Mouse (Mus musculus) heart, postnatal 0 days (tissue): ENCODE results near the gene Gm49366. TPM values are rescaled to one million over a fixed set of nuclear protein-coding genes. Genes with fewer than 3 reads are reported as not detected.
"Not testable (repeated sequence)": the region's sequence is repeated elsewhere in the genome, so short reads cannot be mapped to it uniquely, and the experiment has no call there.

Experiments
- ATAC-seq: fragments of 200-750 bp; cut with Nextera tagmentation; 2 replicates; pipeline ENCODE4 v1.8.0; 2017; ENCODE audit warnings: low read depth, moderate number of reproducible peaks, moderate library complexity; ENCODE audit not compliant: insufficient read depth
- DNase-seq: peaks from one replicate; pipeline ENCODE4 v3.0.0-alpha.2; 2016; ENCODE audit warnings: low spot score
- H3K27ac ChIP-seq: fragments of 300-500 bp; sonication (generic); 2 replicates; pipeline ENCODE4 v1.5.1; 2014; ENCODE audit warnings: low read depth, mild to moderate bottlenecking
- H3K27me3 ChIP-seq: fragments of 300-500 bp; sonication (generic); 2 replicates; pipeline ENCODE4 v1.6.1; 2014; ENCODE audit warnings: low read length, mixed read lengths; ENCODE audit not compliant: control insufficient read depth, insufficient read depth
- H3K36me3 ChIP-seq: fragments of 300-500 bp; sonication (generic); replicated peaks from 2 replicates; pipeline ENCODE4 v1.6.1; 2014; ENCODE audit warnings: low read length, mixed read lengths; ENCODE audit not compliant: control insufficient read depth, insufficient read depth
- H3K4me1 ChIP-seq: fragments of 300-500 bp; sonication (generic); 2 replicates; pipeline ENCODE4 v1.6.1; 2014; ENCODE audit warnings: antibody characterized with exemption; ENCODE audit not compliant: control insufficient read depth, insufficient read depth
- H3K4me2 ChIP-seq: fragments of 300-500 bp; sonication (generic); 2 replicates; pipeline ENCODE4 v1.6.1; 2014; ENCODE audit warnings: low read depth, mild to moderate bottlenecking, low read length, moderate library complexity
- H3K4me3 ChIP-seq: fragments of 300-500 bp; sonication (generic); 2 replicates; pipeline ENCODE4 v1.5.1; 2014; ENCODE audit warnings: low read depth, low read length
- H3K9ac ChIP-seq: fragments of 300-500 bp; sonication (generic); replicated peaks from 2 replicates; pipeline ENCODE4 v1.6.1; 2014; ENCODE audit warnings: low read depth, low read length, mixed read lengths
- H3K9me3 ChIP-seq: fragments of 300-500 bp; sonication (generic); replicated peaks from 2 replicates; pipeline ENCODE4 v1.6.1; 2016; ENCODE audit warnings: low read length; ENCODE audit not compliant: control insufficient read depth
- CTCF ChIP-seq: IDR thresholded peaks from 2 replicates; pipeline ENCODE4 v1.5.1; 2016; ENCODE audit warnings: antibody characterized with exemption, control low read depth, low read depth
- EP300 ChIP-seq: IDR thresholded peaks from 2 replicates; pipeline ENCODE4 v1.6.1; 2016; ENCODE audit warnings: antibody characterized with exemption, low read depth
- WGBS: fragments of 180-500 bp; shearing (Covaris S2); extraction: QIAGEN DNeasy Blood & Tissue Kit; methylation state at CpG from one replicate; pipeline ENCODE4 v1.1.7; 2014; 5-methylcytosine and 5-hydroxymethylcytosine counted together
- polyA plus RNA-seq: library from polyadenylated mRNA; unstranded; fragments of >200 nt; fragmentation: Nextera tagmentation; extraction: Ambion mirVana; gene quantifications from 2 replicates; pipeline ENCODE4 v1.2.1, GENCODE M21; 2015
- total RNA-seq: library from RNA; depleted of rRNA; stranded (reverse); fragments of >200 nt; gene quantifications from 2 replicates; pipeline ENCODE4 v1.2.3, GENCODE M21; 2014; ENCODE audit warnings: low replicate concordance

Gm49366 gene
- total and polyA plus RNA-seq, 2 experiments from 2014 or later = not detected

- no peak overlapping the region for H3K9ac ChIP-seq
- no peaks in the 10 kb centered on the region; the same call in 1 of the 2 replicates for H3K9me3 ChIP-seq
- DNase-seq (no peak), ATAC-seq (no peak)
- TF ChIP-seq CTCF (no peak), EP300 (no peak)
- H3K4me1 ChIP-seq = peaks cover 20% of the 10 kb centered on the region
- no peak overlapping the region for H3K4me3 ChIP-seq
- no peak overlapping the region for H3K4me2 ChIP-seq
- H3K27ac ChIP-seq = no peak overlapping the region
- no peaks in the 10 kb centered on the region for H3K27me3 ChIP-seq
- 44% methylated on average over 3 of the region's 3 CpGs for WGBS
- H3K36me3 ChIP-seq = no peaks in the 10 kb centered on the region
These were observed 38.3 kb upstream of the Gm49366 start for GRCm38 (mm10) chr12:84000418-84000817.

- Histone ChIP-seq H3K27me3 (no peaks in the 10 kb centered on the region), H3K36me3 (no peaks in the 10 kb centered on the region), H3K4me2 (no peak overlapping the region), H3K4me1 (peaks cover 14% of the 10 kb centered on the region), H3K4me3 (no peak overlapping the region), H3K27ac (no peak overlapping the region), H3K9ac (no peak overlapping the region), H3K9me3 (no peaks in the 10 kb centered on the region; the same call in 1 of the 2 replicates)
- WGBS = 78% methylated on average over 1 of the region's 1 CpGs
- no peak for DNase-seq
- TF ChIP-seq EP300 (no peak), CTCF (no peak)
- ATAC-seq = no peak
These were observed 34.9 kb upstream of the Gm49366 start for GRCm38 (mm10) chr12:84003866-84004265.

GRCm38 (mm10) chr12:84008251-84008650 lies 30.5 kb upstream of the Gm49366 start:
- Histone ChIP-seq H3K27me3 (no peaks in the 10 kb centered on the region), H3K4me3 (no peak overlapping the region), H3K9me3 (no peaks in the 10 kb centered on the region), H3K27ac (no peak overlapping the region), H3K9ac (no peak overlapping the region), H3K4me2 (no peak overlapping the region), H3K4me1 (peaks cover 15% of the 10 kb centered on the region), H3K36me3 (no peaks in the 10 kb centered on the region)
- ATAC-seq (no peak), DNase-seq (no peak)
- TF ChIP-seq EP300 (no peak), CTCF (no peak)
- WGBS = 91% methylated on average over 11 of the region's 12 CpGs

DNA sequence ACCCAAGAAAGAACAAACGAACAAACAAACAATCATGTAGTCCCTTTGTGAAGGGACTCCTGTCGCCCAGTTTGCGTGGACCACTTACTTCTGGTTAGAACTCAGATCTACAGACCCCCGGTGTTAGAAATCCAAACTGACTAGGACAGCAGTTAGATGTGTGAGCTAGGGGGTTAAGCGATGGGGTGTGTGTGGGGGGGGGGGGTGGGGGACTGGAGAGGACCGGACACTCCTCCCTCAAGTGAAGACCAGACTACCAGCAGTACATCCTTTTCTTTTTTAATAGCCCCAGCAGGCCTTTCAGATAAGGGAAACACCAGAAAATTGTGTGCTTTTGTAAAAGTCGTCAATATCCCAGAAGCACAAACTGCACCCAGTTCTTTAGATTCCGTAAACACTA lies 30.0 kb upstream of the Gm49366 start:
- Histone ChIP-seq H3K4me3 (peak overlapping the region; percentile 55), H3K27ac (peak overlapping the region; percentile 71), H3K9me3 (no peaks in the 10 kb centered on the region), H3K4me2 (peak overlapping the region; percentile 68), H3K36me3 (no peaks in the 10 kb centered on the region), H3K27me3 (no peaks in the 10 kb centered on the region), H3K4me1 (peaks cover 15% of the 10 kb centered on the region), H3K9ac (peak overlapping the region; percentile 60; the same call in 1 of the 2 replicates)
- 69% methylated on average over 8 of the region's 8 CpGs for WGBS
- TF ChIP-seq CTCF (no peak), EP300 (no peak)
- no peak for ATAC-seq
- DNase-seq = no peak

GRCm38 (mm10) chr12:84009171-84009965 lies 29.4 kb upstream of the Gm49366 start, which contains the start of gene Acot1:
Acot1 (plus strand) TSS chr12:84009490.
- DNase-seq (peak; percentile 87), ATAC-seq (peak; percentile 94)
- Histone ChIP-seq H3K4me2 (peak within 1 kb of the TSS; percentile 68), H3K4me3 (peak within 1 kb of the TSS; percentile 55), H3K9ac (peak within 1 kb of the TSS; percentile 60), H3K27ac (peak within 1 kb of the TSS; percentile 71), H3K4me1 (peaks cover 15% of the 10 kb centered on the region)
- not testable (repeated sequence) for H3K27me3 ChIP-seq, H3K36me3 ChIP-seq, H3K9me3 ChIP-seq
- WGBS = 1% methylated on average over 53 of the region's 70 CpGs

- Histone ChIP-seq H3K27me3 (no peaks in the 10 kb centered on the region), H3K9me3 (no peaks in the 10 kb centered on the region), H3K4me3 (peak overlapping the region; percentile 55), H3K4me1 (peaks cover 15% of the 10 kb centered on the region), H3K27ac (no peak overlapping the region), H3K4me2 (peak overlapping the region; percentile 68), H3K36me3 (0 out of 2 replicates have a peak, but pooled peaks cover 4% of the 10 kb centered on the region), H3K9ac (no peak overlapping the region)
- ATAC-seq (no peak), DNase-seq (no peak)
- WGBS = 86% methylated on average over 3 of the region's 3 CpGs
- TF ChIP-seq EP300 (no peak), CTCF (no peak)
These were observed 28.5 kb upstream of the Gm49366 start for GRCm38 (mm10) chr12:84010201-84010600.
